Mouse (Mus musculus): Measurements from ENCODE around the gene Ly6g6c. TPM values are rescaled to one million over a fixed set of nuclear protein-coding genes. Genes with fewer than 3 reads are reported as not detected.

The Ly6g6c gene
- total and polyA plus RNA-seq, 2 experiments from 2014 or later, result not detected

- 0 out of 2 replicates have a peak, but pooled peaks cover 4% of the 10 kb centered on the region for H3K4me1 ChIP-seq (ENCODE audit: insufficient read depth, low read length)
- ATAC-seq (no peak), DNase-seq (ENCODE audit: low spot score) (no peak)
- no peaks in the 10 kb centered on the region for H3K36me3 ChIP-seq (ENCODE audit: insufficient read depth, low read length)
- WGBS, result 72% methylated on average over 5 of the region's 5 CpGs
- H3K4me3 ChIP-seq (ENCODE audit: low read length), result no peak overlapping the region
- no peak for TF ChIP-seq CTCF (IDR thresholded peaks at IDR 0.05; ENCODE audit: low read depth)
- H3K9me3 ChIP-seq (ENCODE audit: low read length), result no peaks in the 10 kb centered on the region
- H3K27me3 ChIP-seq (ENCODE audit: insufficient read depth, low read length), result no peaks in the 10 kb centered on the region
- peak overlapping the region; percentile 67; the same call in 1 of the 2 replicates for H3K4me2 ChIP-seq (ENCODE audit: low read depth, low read length)
- peak overlapping the region; percentile 86; the same call in 1 of the 2 replicates for H3K27ac ChIP-seq
- no peak overlapping the region for H3K9ac ChIP-seq (replicated peaks; ENCODE audit: low read length)
Observed at GRCm38 (mm10) chr17:35048932-35049440, 16.2 kb upstream of the Ly6g6c start.

- peak within 1 kb of the TSS; percentile 52 for H3K9ac ChIP-seq (replicated peaks; ENCODE audit: low read length)
- peak; percentile 34 for TF ChIP-seq CTCF (IDR thresholded peaks at IDR 0.05; ENCODE audit: low read depth)
- ATAC-seq, result no peak
- 6% methylated on average over 11 of the region's 11 CpGs for WGBS
- peak within 1 kb of the TSS; percentile 67 for H3K4me2 ChIP-seq (ENCODE audit: low read depth, low read length)
- H3K9me3 ChIP-seq (ENCODE audit: low read length), result no peaks in the 10 kb centered on the region
- DNase-seq (ENCODE audit: low spot score), result peak; percentile 77
- no peaks in the 10 kb centered on the region for H3K27me3 ChIP-seq (ENCODE audit: insufficient read depth, low read length)
- peak within 1 kb of the TSS; percentile 86 for H3K27ac ChIP-seq
- peak within 1 kb of the TSS; percentile 44 for H3K4me3 ChIP-seq (ENCODE audit: low read length)
- H3K36me3 ChIP-seq (ENCODE audit: insufficient read depth, low read length), result no peaks in the 10 kb centered on the region
- 0 out of 2 replicates have a peak, but pooled peaks cover 4% of the 10 kb centered on the region for H3K4me1 ChIP-seq (ENCODE audit: insufficient read depth, low read length)
Observed at GRCm38 (mm10) chr17:35049561-35050016, 15.6 kb upstream of the Ly6g6c start, which contains the start of gene Clic1. Gene Clic1 (plus strand): TSS chr17:35049966.

- no peak for ATAC-seq
- H3K9me3 ChIP-seq (ENCODE audit: low read length), result no peaks in the 10 kb centered on the region
- H3K27ac ChIP-seq, result peak overlapping the region; percentile 86
- peak overlapping the region; percentile 44 for H3K4me3 ChIP-seq (ENCODE audit: low read length)
- 0 out of 2 replicates have a peak, but pooled peaks cover 4% of the 10 kb centered on the region for H3K4me1 ChIP-seq (ENCODE audit: insufficient read depth, low read length)
- 3% methylated on average over 27 of the region's 27 CpGs for WGBS
- H3K9ac ChIP-seq (replicated peaks; ENCODE audit: low read length), result peak overlapping the region; percentile 52
- TF ChIP-seq CTCF (IDR thresholded peaks at IDR 0.05; ENCODE audit: low read depth), result no peak
- no peaks in the 10 kb centered on the region for H3K27me3 ChIP-seq (ENCODE audit: insufficient read depth, low read length)
- H3K36me3 ChIP-seq (ENCODE audit: insufficient read depth, low read length), result no peaks in the 10 kb centered on the region
- peak overlapping the region; percentile 67 for H3K4me2 ChIP-seq (ENCODE audit: low read depth, low read length)
- DNase-seq (ENCODE audit: low spot score), result peak; percentile 58
Observed at GRCm38 (mm10) chr17:35050126-35050750, 14.9 kb upstream of the Ly6g6c start.

- WGBS, result 10% methylated on average over 20 of the region's 21 CpGs
- Histone ChIP-seq H3K4me2 (ENCODE audit: low read depth, low read length) (peak overlapping the region; percentile 67), H3K9ac (replicated peaks; ENCODE audit: low read length) (peak overlapping the region; percentile 51), H3K9me3 (ENCODE audit: low read length) (no peaks in the 10 kb centered on the region), H3K4me3 (ENCODE audit: low read length) (peak overlapping the region; percentile 44), H3K4me1 (ENCODE audit: insufficient read depth, low read length) (0 out of 2 replicates have a peak, but pooled peaks cover 4% of the 10 kb centered on the region), H3K36me3 (ENCODE audit: insufficient read depth, low read length) (no peaks in the 10 kb centered on the region; the same call in 1 of the 2 replicates), H3K27me3 (ENCODE audit: insufficient read depth, low read length) (no peaks in the 10 kb centered on the region), H3K27ac (peak overlapping the region; percentile 74)
- ATAC-seq, result peak; percentile 74
- no peak for TF ChIP-seq CTCF (IDR thresholded peaks at IDR 0.05; ENCODE audit: low read depth)
- peak; percentile 83 for DNase-seq (ENCODE audit: low spot score)
Observed at GRCm38 (mm10) chr17:35051156-35052086, 13.8 kb upstream of the Ly6g6c start.

- no peak for DNase-seq (ENCODE audit: low spot score)
- H3K4me3 ChIP-seq (ENCODE audit: low read length), result no peak overlapping the region; the same call in 1 of the 2 replicates
- no peak for ATAC-seq
- H3K36me3 ChIP-seq (ENCODE audit: insufficient read depth, low read length), result no peaks in the 10 kb centered on the region; the same call in 1 of the 2 replicates
- no peaks in the 10 kb centered on the region for H3K9me3 ChIP-seq (ENCODE audit: low read length)
- peak overlapping the region; percentile 67; the same call in 1 of the 2 replicates for H3K4me2 ChIP-seq (ENCODE audit: low read depth, low read length)
- TF ChIP-seq CTCF (IDR thresholded peaks at IDR 0.05; ENCODE audit: low read depth), result no peak
- H3K27ac ChIP-seq, result peak overlapping the region; percentile 74
- H3K4me1 ChIP-seq (ENCODE audit: insufficient read depth, low read length), result 0 out of 2 replicates have a peak, but pooled peaks cover 4% of the 10 kb centered on the region
- no peaks in the 10 kb centered on the region for H3K27me3 ChIP-seq (ENCODE audit: insufficient read depth, low read length)
- WGBS, result 70% methylated on average over 12 of the region's 12 CpGs
- peak overlapping the region; percentile 22; the same call in 1 of the 2 replicates for H3K9ac ChIP-seq (replicated peaks; ENCODE audit: low read length)
Observed at GRCm38 (mm10) chr17:35052271-35052798, 12.9 kb upstream of the Ly6g6c start.
